Mouse (Mus musculus): ENCODE data around the gene Ralgapa2.

- no peak for TF ChIP-seq POLR2A (IDR thresholded peaks at IDR 0.05; ENCODE audit: low read depth, low read length)
- TF ChIP-seq NRF1 (IDR thresholded peaks at IDR 0.05; ENCODE audit: low read depth, low read length) = no peak
- no peak for TF ChIP-seq ZNF384 (IDR thresholded peaks at IDR 0.05; ENCODE audit: low read depth, low read length)
- no peak for TF ChIP-seq PAX5 (IDR thresholded peaks at IDR 0.05; ENCODE audit: low read length)
- no peak for TF ChIP-seq UBTF (IDR thresholded peaks at IDR 0.05; ENCODE audit: low read depth, low read length)
- TF ChIP-seq CTCF (conservative IDR thresholded peaks at IDR 0.05 in 1 of 2, IDR thresholded peaks at IDR 0.05 in 1 of 2; ENCODE audit: low read depth in 2 of 2, low read length in 2 of 2) = no peak
- TF ChIP-seq TCF12 (IDR thresholded peaks at IDR 0.05; ENCODE audit: low read depth, low read length) = no peak
- no peak for TF ChIP-seq USF1 (IDR thresholded peaks at IDR 0.05; ENCODE audit: low read depth, low read length)
- no peak for TF ChIP-seq POLR2AphosphoS2 (IDR thresholded peaks at IDR 0.05; ENCODE audit: low read depth, low read length)
Measured at GRCm38 (mm10) chr2:146493354-146493946, 18.7 kb downstream of the Ralgapa2 start.
